ENCODE assay signal across 8 mouse cellular contexts in genomic region chr14:75753206-75753605, GRCm38 (mm10). TPM values are rescaled to one million over a fixed set of nuclear protein-coding genes. Genes with fewer than 3 reads are reported as not detected.
A peak's percentile ranks its signal among the peaks of the same experiment; 100 is the strongest.
DNase-seq lines count a peak whose midpoint lies in the region; ATAC-seq lines count a peak whose summit lies in the region.

No protein-coding gene starts in this region.

- H3K4me3 ChIP-seq in heart, embryonic 14.5 days (ENCODE audit: control insufficient read depth in 1 of 2, insufficient read depth in 1 of 2, low read depth in 1 of 2, low read length in 2 of 2) = peak overlapping the region; percentile 14 to 98; a peak in 3 of 4 replicates
- H3K4me3 ChIP-seq in hindbrain, embryonic 15.5 days = peak overlapping the region; percentile 84
- H3K4me3 ChIP-seq in midbrain, embryonic 14.5 days (replicated peaks; ENCODE audit: low read depth, low read length) = peak overlapping the region; percentile 97

- intact Hi-C loops in heart, postnatal 14 days (cut with DNase I) = no loop called here
- intact Hi-C loops in left cerebral cortex, postnatal 25 days (cut with DNase I) = no loop called here

- peak overlapping the region; percentile 85 for H3K4me2 ChIP-seq in heart, embryonic 14.5 days (ENCODE audit: low read length)
- peak overlapping the region; percentile 75 for H3K4me2 ChIP-seq in hindbrain, embryonic 15.5 days
- H3K4me2 ChIP-seq in midbrain, embryonic 14.5 days (ENCODE audit: low read length) = peak overlapping the region; percentile 86

- 57% methylated on average over 8 of the region's 8 CpGs for WGBS in heart, embryonic 14.5 days
- WGBS in hindbrain, embryonic 15.5 days = 77% methylated on average over 8 of the region's 8 CpGs
- 81% methylated on average over 8 of the region's 8 CpGs for WGBS in midbrain, embryonic 14.5 days

- no peaks in the 10 kb centered on the region for H3K27me3 ChIP-seq in heart, embryonic 14.5 days (ENCODE audit: control insufficient read depth, insufficient read depth, low read length)
- H3K27me3 ChIP-seq in hindbrain, embryonic 15.5 days = no peaks in the 10 kb centered on the region
- H3K27me3 ChIP-seq in midbrain, embryonic 14.5 days (ENCODE audit: control insufficient read depth, insufficient read depth, low read length) = no peaks in the 10 kb centered on the region

- peaks cover 5 to 18% of the 10 kb centered on the region in 2 experiments for H3K4me1 ChIP-seq in heart, embryonic 14.5 days (ENCODE audit: control insufficient read depth in 2 of 2, insufficient read depth in 2 of 2, low read length in 2 of 2)
- H3K4me1 ChIP-seq in hindbrain, embryonic 15.5 days (replicated peaks) = peaks cover 26% of the 10 kb centered on the region
- peaks cover 26% of the 10 kb centered on the region for H3K4me1 ChIP-seq in midbrain, embryonic 14.5 days (ENCODE audit: control insufficient read depth, insufficient read depth, low read length)

- H3K36me3 ChIP-seq in heart, embryonic 14.5 days (ENCODE audit: control insufficient read depth, insufficient read depth, low read length) = 0 out of 2 replicates have a peak, but pooled peaks cover under 1% of the 10 kb centered on the region
- no peaks in the 10 kb centered on the region for H3K36me3 ChIP-seq in hindbrain, embryonic 15.5 days
- no peaks in the 10 kb centered on the region for H3K36me3 ChIP-seq in midbrain, embryonic 14.5 days (ENCODE audit: control insufficient read depth, insufficient read depth, low read length)

- ATAC-seq in heart, embryonic 14.5 days (ENCODE audit: insufficient number of reproducible peaks, insufficient read depth, low FRiP score, low read depth) = no peak
- ATAC-seq in hindbrain, embryonic 15.5 days (ENCODE audit: low FRiP score, low read depth) = no peak
- ATAC-seq in midbrain, embryonic 14.5 days (ENCODE audit: low FRiP score, low TSS enrichment) = no peak

- no peak for DNase-seq in heart, postnatal 14 days
- peak; percentile 34 for DNase-seq in T-cell, adult 2 months (ENCODE audit: low spot score)
- no peak for DNase-seq in midbrain, embryonic 14.5 days
- no peak for DNase-seq in left cerebral cortex, postnatal 25 days (ENCODE audit: low spot score in 2 of 2)
- DNase-seq in ovary, postnatal 10 days (ENCODE audit: low spot score) = no peak
- DNase-seq in thymus, postnatal 10 days (ENCODE audit: low spot score in 2 of 2) = no peak

- H3K9ac ChIP-seq in heart, embryonic 14.5 days (ENCODE audit: low read length) = peak overlapping the region; percentile 96
- H3K9ac ChIP-seq in hindbrain, embryonic 15.5 days = no peak overlapping the region
- H3K9ac ChIP-seq in midbrain, embryonic 14.5 days (replicated peaks; ENCODE audit: low read length) = peak overlapping the region; percentile 92; the same call in 1 of the 2 replicates

- 0 out of 4 replicates have a peak overlapping the region, but pooled peaks of 1 of the 2 experiments have one; percentile 89 for H3K27ac ChIP-seq in heart, embryonic 14.5 days (replicated peaks in 1 of 2; ENCODE audit: control insufficient read depth in 1 of 2, insufficient read depth in 1 of 2, low read depth in 2 of 2, low read length in 2 of 2)
- H3K27ac ChIP-seq in hindbrain, embryonic 15.5 days (replicated peaks) = no peak overlapping the region
- no peak overlapping the region for H3K27ac ChIP-seq in midbrain, embryonic 14.5 days (replicated peaks; ENCODE audit: low read depth, low read length)

- no peaks in the 10 kb centered on the region for H3K9me3 ChIP-seq in heart, embryonic 14.5 days (ENCODE audit: control insufficient read depth, low read length)
- no peaks in the 10 kb centered on the region for H3K9me3 ChIP-seq in hindbrain, embryonic 15.5 days
- no peaks in the 10 kb centered on the region for H3K9me3 ChIP-seq in midbrain, embryonic 14.5 days (ENCODE audit: control insufficient read depth, low read length)

RNA-seq across cellular contexts. Expression of gene Cog3, which starts 1.1 kb away (rescaled TPM):
- 16.0 and 16.5 TPM in 2 replicates for polyA plus RNA-seq in heart, embryonic 14.5 days (2014; fragmentation: Nextera tagmentation; extraction: Ambion mirVana)
- total RNA-seq in heart, postnatal 14 days (2021) = 10 to 100 TPM; 13.6 to 14.3 TPM
- 17.7 and 18.2 TPM in 2 replicates for polyA plus RNA-seq in hindbrain, embryonic 15.5 days (2015; fragmentation: Nextera tagmentation; extraction: Ambion mirVana)
- 19.6 and 25.4 TPM in 2 replicates for polyA plus RNA-seq in midbrain, embryonic 14.5 days (2014; fragmentation: Nextera tagmentation; extraction: Ambion mirVana)
- total RNA-seq in left cerebral cortex, postnatal 25 days (2021) = 10 to 100 TPM; 22.2 to 24.9 TPM

RNA-seq across cellular contexts. Expression of gene Slc25a30, which starts 33.6 kb away (rescaled TPM):
- polyA plus RNA-seq in heart, embryonic 14.5 days (2014; fragmentation: Nextera tagmentation; extraction: Ambion mirVana) = 8.3 and 9.2 TPM in 2 replicates
- 10 to 100 TPM; 20.8 to 21.1 TPM for total RNA-seq in heart, postnatal 14 days (2021)
- 9.2 and 9.9 TPM in 2 replicates for polyA plus RNA-seq in hindbrain, embryonic 15.5 days (2015; fragmentation: Nextera tagmentation; extraction: Ambion mirVana)
- polyA plus RNA-seq in midbrain, embryonic 14.5 days (2014; fragmentation: Nextera tagmentation; extraction: Ambion mirVana) = 13.4 and 15.6 TPM in 2 replicates
- total RNA-seq in left cerebral cortex, postnatal 25 days (2021) = 10 to 100 TPM in 1 of 2 experiments, 1 to 10 TPM in 1; 9.3 to 12.7 TPM
